Mouse (Mus musculus) naive thymus-derived CD4-positive, alpha-beta T cell, adult 2 months (primary cell): Measurements from ENCODE around the gene Olfr750.

Experiments
- DNase-seq: peaks from one replicate; pipeline ENCODE4 v3.0.0-alpha.2; 2011; ENCODE audit warnings: low read depth

Olfr750 gene

GRCm38 (mm10) chr14:51074335-51074734 is at the start of gene Olfr750:
Gene Olfr750, minus strand, starts transcription at chr14:51074435.
- DNase-seq, result no peak

GRCm38 (mm10) chr14:51113916-51114560 is 39.8 kb upstream of the Olfr750 start, which contains the start of gene Eddm3b:
Gene Eddm3b, plus strand, starts transcription at chr14:51114426.
- DNase-seq, result no peak

GRCm38 (mm10) chr14:51113476-51113875 is 39.2 kb upstream of the Olfr750 start:
- DNase-seq, result no peak

GRCm38 (mm10) chr14:51111966-51112365 is 37.7 kb upstream of the Olfr750 start:
- DNase-seq, result no peak

GRCm38 (mm10) chr14:51106449-51106967 is 32.3 kb upstream of the Olfr750 start:
- no peak for DNase-seq

- DNase-seq, result no peak
Measured at GRCm38 (mm10) chr14:51104366-51104765, 30.1 kb upstream of the Olfr750 start.

GRCm38 (mm10) chr14:51103217-51103616 is 29.0 kb upstream of the Olfr750 start:
- peak; percentile 72 for DNase-seq

GRCm38 (mm10) chr14:51101284-51101683 is 27.0 kb upstream of the Olfr750 start:
- DNase-seq, result no peak

- DNase-seq, result no peak
Measured at GRCm38 (mm10) chr14:51098921-51099320, 24.7 kb upstream of the Olfr750 start.

GRCm38 (mm10) chr14:51098300-51098699 is 24.1 kb upstream of the Olfr750 start:
- peak; percentile 78 for DNase-seq

- DNase-seq, result no peak
Measured at GRCm38 (mm10) chr14:51095736-51096524, 21.7 kb upstream of the Olfr750 start.

- DNase-seq, result no peak
Measured at GRCm38 (mm10) chr14:51094921-51095320, 20.7 kb upstream of the Olfr750 start.

GRCm38 (mm10) chr14:51094096-51094875 is 20.1 kb upstream of the Olfr750 start:
- no peak for DNase-seq

GRCm38 (mm10) chr14:51093496-51093895 is 19.3 kb upstream of the Olfr750 start:
- no peak for DNase-seq

GRCm38 (mm10) chr14:51092073-51092620 is 17.9 kb upstream of the Olfr750 start:
- DNase-seq, result no peak

- DNase-seq, result peak; percentile 54
Measured at GRCm38 (mm10) chr14:51090921-51091900, 17.0 kb upstream of the Olfr750 start, which contains the start of the genes Rnase4 and Ang. Gene Rnase4, plus strand, starts transcription at chr14:51091077. Gene Ang, plus strand, starts transcription at chr14:51091150.

- peak; percentile 92 for DNase-seq
Measured at GRCm38 (mm10) chr14:51090077-51090781, 16.0 kb upstream of the Olfr750 start.

GRCm38 (mm10) chr14:51089674-51090076 is 15.4 kb upstream of the Olfr750 start:
- no peak for DNase-seq

- DNase-seq, result peak; percentile 99
Measured at GRCm38 (mm10) chr14:51088970-51089673, 14.9 kb upstream of the Olfr750 start.
